Comparison of ENCODE assay signal across 8 mouse cellular contexts in genomic region chr3:133600447-133601220, GRCm38 (mm10). TPM values are rescaled to one million over a fixed set of nuclear protein-coding genes. Genes with fewer than 3 reads are reported as not detected.
DNase-seq lines count a peak whose midpoint lies in the region; ATAC-seq and TF ChIP-seq lines count a peak whose summit lies in the region.

No protein-coding gene starts in this region.

- H3K9ac ChIP-seq in embryonic facial prominence, embryonic 11.5 days (replicated peaks; ENCODE audit: low read length) = peak overlapping the region; percentile 43
- H3K9ac ChIP-seq in intestine, embryonic 16.5 days (ENCODE audit: low read depth, low read length) = no peak overlapping the region
- no peak overlapping the region for H3K9ac ChIP-seq in midbrain, embryonic 13.5 days (replicated peaks)
- no peak overlapping the region for H3K9ac ChIP-seq in stomach, postnatal 0 days (ENCODE audit: low read length)

- no peaks in the 10 kb centered on the region for H3K9me3 ChIP-seq in embryonic facial prominence, embryonic 11.5 days (replicated peaks; ENCODE audit: control insufficient read depth, low read length)
- H3K9me3 ChIP-seq in intestine, embryonic 16.5 days (ENCODE audit: control insufficient read depth, low read length) = no peaks in the 10 kb centered on the region
- H3K9me3 ChIP-seq in midbrain, embryonic 13.5 days = no peaks in the 10 kb centered on the region
- H3K9me3 ChIP-seq in stomach, postnatal 0 days (ENCODE audit: control insufficient read depth, low read length) = no peaks in the 10 kb centered on the region

- 14% methylated on average over 11 of the region's 11 CpGs for WGBS in embryonic facial prominence, embryonic 11.5 days
- WGBS in intestine, embryonic 16.5 days = 27% methylated on average over 11 of the region's 11 CpGs
- 13% methylated on average over 11 of the region's 11 CpGs for WGBS in midbrain, embryonic 13.5 days
- 17% methylated on average over 11 of the region's 11 CpGs for WGBS in stomach, postnatal 0 days

- DNase-seq in R1 (ENCODE audit: low read depth, low spot score) = peak; percentile 60
- peak; percentile 59 for DNase-seq in embryonic facial prominence, embryonic 11.5 days (ENCODE audit: low spot score)
- peak; percentile 28 to 53 for DNase-seq in gastrocnemius, postnatal 4 days (ENCODE audit: low spot score in 2 of 2)
- DNase-seq in left cerebral cortex, adult 9 months (ENCODE audit: low spot score in 2 of 2) = peak; percentile 66 to 75
- DNase-seq in stomach, postnatal 0 days (ENCODE audit: low spot score) = peak; percentile 74
- DNase-seq in cerebellum, adult 8-10 months = no peak

- H3K4me1 ChIP-seq in embryonic facial prominence, embryonic 11.5 days (ENCODE audit: control insufficient read depth, insufficient read depth, low read length) = no peaks in the 10 kb centered on the region
- H3K4me1 ChIP-seq in intestine, embryonic 16.5 days (ENCODE audit: control insufficient read depth, insufficient read depth, low read length) = no peaks in the 10 kb centered on the region
- peaks cover 11% of the 10 kb centered on the region for H3K4me1 ChIP-seq in midbrain, embryonic 13.5 days (replicated peaks)
- 0 out of 2 replicates have a peak, but pooled peaks cover 2% of the 10 kb centered on the region for H3K4me1 ChIP-seq in stomach, postnatal 0 days (replicated peaks; ENCODE audit: control insufficient read depth, insufficient read depth)

- peak; percentile 67; the same call in 1 of the 2 replicates for ATAC-seq in embryonic facial prominence, embryonic 11.5 days (replicated peaks; ENCODE audit: insufficient number of reproducible peaks, low FRiP score, low TSS enrichment, low read depth)
- peak; percentile 69 for ATAC-seq in intestine, embryonic 16.5 days
- peak; percentile 65; the same call in 1 of the 2 replicates for ATAC-seq in midbrain, embryonic 13.5 days
- peak; percentile 91 for ATAC-seq in stomach, postnatal 0 days (ENCODE audit: low FRiP score, low TSS enrichment)

- H3K36me3 ChIP-seq in embryonic facial prominence, embryonic 11.5 days (replicated peaks; ENCODE audit: control insufficient read depth, insufficient read depth, low read depth, low read length) = no peaks in the 10 kb centered on the region; the same call in 1 of the 2 replicates
- no peaks in the 10 kb centered on the region for H3K36me3 ChIP-seq in intestine, embryonic 16.5 days (ENCODE audit: control insufficient read depth, insufficient read depth, low read length)
- no peaks in the 10 kb centered on the region for H3K36me3 ChIP-seq in midbrain, embryonic 13.5 days
- no peaks in the 10 kb centered on the region for H3K36me3 ChIP-seq in stomach, postnatal 0 days (ENCODE audit: control insufficient read depth, insufficient read depth, low read length)

- TF ChIP-seq CTCF in stomach, postnatal 0 days (IDR thresholded peaks at IDR 0.05; ENCODE audit: low read depth) = no peak

- peak; percentile 70 for TF ChIP-seq EP300 in stomach, postnatal 0 days (optimal IDR thresholded peaks at IDR 0.05)

- H3K27me3 ChIP-seq in embryonic facial prominence, embryonic 11.5 days (ENCODE audit: control insufficient read depth, insufficient read depth, low read length) = no peaks in the 10 kb centered on the region
- no peaks in the 10 kb centered on the region for H3K27me3 ChIP-seq in intestine, embryonic 16.5 days (replicated peaks; ENCODE audit: control insufficient read depth, insufficient read depth, low read length)
- H3K27me3 ChIP-seq in midbrain, embryonic 13.5 days = no peaks in the 10 kb centered on the region
- no peaks in the 10 kb centered on the region for H3K27me3 ChIP-seq in stomach, postnatal 0 days (ENCODE audit: control insufficient read depth, insufficient read depth, low read length)

- H3K4me3 ChIP-seq in embryonic facial prominence, embryonic 11.5 days (ENCODE audit: low read depth, low read length) = no peak overlapping the region
- no peak overlapping the region for H3K4me3 ChIP-seq in intestine, embryonic 16.5 days (ENCODE audit: low read length)
- no peak overlapping the region for H3K4me3 ChIP-seq in midbrain, embryonic 13.5 days (replicated peaks)
- H3K4me3 ChIP-seq in stomach, postnatal 0 days (ENCODE audit: low read depth, low read length) = no peak overlapping the region

- no peak overlapping the region; the same call in 1 of the 2 replicates for H3K4me2 ChIP-seq in embryonic facial prominence, embryonic 11.5 days (ENCODE audit: low read depth, low read length)
- H3K4me2 ChIP-seq in intestine, embryonic 16.5 days (ENCODE audit: low read depth, low read length) = no peak overlapping the region
- H3K4me2 ChIP-seq in midbrain, embryonic 13.5 days (replicated peaks) = peak overlapping the region; percentile 29
- H3K4me2 ChIP-seq in stomach, postnatal 0 days (replicated peaks; ENCODE audit: low read depth) = peak overlapping the region; percentile 27

- H3K27ac ChIP-seq in embryonic facial prominence, embryonic 11.5 days (replicated peaks; ENCODE audit: low read depth, low read length) = no peak overlapping the region; the same call in 1 of the 2 replicates
- no peak overlapping the region for H3K27ac ChIP-seq in intestine, embryonic 16.5 days (ENCODE audit: low read length)
- H3K27ac ChIP-seq in midbrain, embryonic 13.5 days = peak overlapping the region; percentile 42
- H3K27ac ChIP-seq in stomach, postnatal 0 days (replicated peaks) = peak overlapping the region; percentile 73

RNA-seq across cellular contexts. Expression of gene Tet2, which starts 55.7 kb away (rescaled TPM):
- 11.6 and 13.5 TPM in 2 replicates for polyA plus RNA-seq in embryonic facial prominence, embryonic 11.5 days (2014; fragmentation: Nextera tagmentation; extraction: Ambion mirVana)
- 100 to 1,000 TPM in 1 of 2 experiments, 10 to 100 TPM in 1; 79.2 to 104 TPM for total RNA-seq in gastrocnemius, postnatal 4 days (2021)
- polyA plus RNA-seq in intestine, embryonic 16.5 days (2015; fragmentation: Nextera tagmentation; extraction: Ambion mirVana) = 10.3 and 10.7 TPM in 2 replicates
- polyA plus RNA-seq in midbrain, embryonic 13.5 days (2015; fragmentation: Nextera tagmentation; extraction: Ambion mirVana) = 29.7 and 31.4 TPM in 2 replicates
- polyA plus RNA-seq in stomach, postnatal 0 days (2015; fragmentation: Nextera tagmentation; extraction: Ambion mirVana) = 11.2 and 12.9 TPM in 2 replicates

Comparison
In these comparisons a context has a peak if more than half of its experiments do, and no peak if none do; other contexts are left out.
1. H3K27ac ChIP-seq: peak in midbrain, embryonic 13.5 days (single experiment) and stomach, postnatal 0 days (single experiment); none in embryonic facial prominence, embryonic 11.5 days (single experiment) and intestine, embryonic 16.5 days (single experiment).
2. H3K4me2 ChIP-seq: peak in midbrain, embryonic 13.5 days (single experiment) and stomach, postnatal 0 days (single experiment); none in embryonic facial prominence, embryonic 11.5 days (single experiment) and intestine, embryonic 16.5 days (single experiment).
3. Peak in every context shown above with its lines, with median percentiles within 50 percentile points of each other: ATAC-seq.